Mouse (Mus musculus) neural tube, embryonic 10.5 days (tissue): Measurements from ENCODE around the gene Alk.

Experiments
- DNase-seq: peaks from one replicate; pipeline ENCODE4 v3.0.0-alpha.2; 2017; ENCODE audit warnings: low spot score; ENCODE audit errors: extremely low spot score

Gene Alk

GRCm38 (mm10) chr17:72265171-72266022, 339.0 kb downstream of the Alk start:
- DNase-seq = no peak

GRCm38 (mm10) chr17:72253411-72253810, 351.0 kb downstream of the Alk start:
- no peak for DNase-seq

GRCm38 (mm10) chr17:72251554-72251953, 352.9 kb downstream of the Alk start:
- no peak for DNase-seq

- DNase-seq = no peak
These were observed 353.7 kb downstream of the Alk start for GRCm38 (mm10) chr17:72250482-72251405.

GRCm38 (mm10) chr17:72242036-72242435, 362.4 kb downstream of the Alk start:
- DNase-seq = peak; percentile 24

GRCm38 (mm10) chr17:72237315-72237714, 367.1 kb downstream of the Alk start:
- DNase-seq = no peak

- no peak for DNase-seq
These were observed 373.5 kb downstream of the Alk start for GRCm38 (mm10) chr17:72230891-72231290.

GRCm38 (mm10) chr17:72218816-72219215, 385.6 kb downstream of the Alk start:
- DNase-seq = no peak

- no peak for DNase-seq
These were observed 406.9 kb downstream of the Alk start for GRCm38 (mm10) chr17:72197576-72197975.

- DNase-seq = no peak
These were observed 409.3 kb downstream of the Alk start for GRCm38 (mm10) chr17:72194976-72195650.

- no peak for DNase-seq
These were observed 413.9 kb downstream of the Alk start for GRCm38 (mm10) chr17:72190536-72190935.

- DNase-seq = no peak
These were observed 417.4 kb downstream of the Alk start for GRCm38 (mm10) chr17:72187026-72187425.

GRCm38 (mm10) chr17:72182414-72182813, 422.0 kb downstream of the Alk start:
- DNase-seq = no peak

GRCm38 (mm10) chr17:72180200-72180599, 424.2 kb downstream of the Alk start:
- DNase-seq = no peak

- no peak for DNase-seq
These were observed 424.7 kb downstream of the Alk start for GRCm38 (mm10) chr17:72179722-72180140.

- DNase-seq = no peak
These were observed 430.6 kb downstream of the Alk start for GRCm38 (mm10) chr17:72173778-72174177.

- DNase-seq = no peak
These were observed 436.3 kb downstream of the Alk start for GRCm38 (mm10) chr17:72168152-72168551.

GRCm38 (mm10) chr17:72158857-72159385, 445.5 kb downstream of the Alk start:
- no peak for DNase-seq

- no peak for DNase-seq
These were observed 446.4 kb downstream of the Alk start for GRCm38 (mm10) chr17:72157830-72158629.

- DNase-seq = no peak
These were observed 451.4 kb downstream of the Alk start for GRCm38 (mm10) chr17:72153038-72153437.
